Mouse (Mus musculus): ENCODE results near the gene Mlip. TPM values are rescaled to one million over a fixed set of nuclear protein-coding genes. Genes with fewer than 3 reads are reported as not detected.

The Mlip gene
- polyA plus RNA-seq, 1 experiment from 2014 or later = 0.25 TPM

DNA sequence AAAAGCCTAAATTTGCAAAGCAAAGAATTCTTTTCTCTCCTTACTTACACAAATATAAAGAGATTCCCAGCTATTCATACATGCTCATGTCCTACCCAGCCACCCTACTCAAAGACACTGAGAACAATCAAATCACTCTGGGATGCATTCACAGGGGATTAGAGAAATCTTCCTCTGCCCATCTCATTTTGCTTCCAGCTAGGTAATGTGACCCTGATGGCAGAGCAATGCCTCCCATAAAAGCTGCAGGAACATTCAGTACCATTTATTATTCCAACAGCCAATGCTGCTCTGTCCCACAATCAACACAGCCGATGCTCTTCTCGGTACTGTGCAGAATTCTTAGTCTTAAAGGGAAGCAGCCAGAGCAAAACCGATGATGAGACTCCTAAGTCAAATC is 74.7 kb downstream of the Mlip start:
- 72% methylated on average over 3 of the region's 3 CpGs for WGBS
- no peak overlapping the region for H3K4me2 ChIP-seq (ENCODE audit: low read depth, severe bottlenecking)
- H3K4me3 ChIP-seq (ENCODE audit: low read depth, low read length) = no peak overlapping the region
- H3K36me3 ChIP-seq (ENCODE audit: control insufficient read depth, insufficient read depth, low read length) = no peaks in the 10 kb centered on the region
- ATAC-seq (ENCODE audit: insufficient number of reproducible peaks, low FRiP score, low TSS enrichment, low read depth) (no peak), DNase-seq (ENCODE audit: low spot score) (no peak)
- no peak overlapping the region for H3K9ac ChIP-seq (ENCODE audit: low read length)
- no peak overlapping the region for H3K27ac ChIP-seq (replicated peaks; ENCODE audit: low read depth, low read length)
- H3K27me3 ChIP-seq (ENCODE audit: control insufficient read depth, insufficient read depth, low read length) = no peaks in the 10 kb centered on the region
- no peaks in the 10 kb centered on the region for H3K4me1 ChIP-seq (ENCODE audit: control insufficient read depth, insufficient read depth, low read length)
- H3K9me3 ChIP-seq (ENCODE audit: control insufficient read depth, low read length) = no peaks in the 10 kb centered on the region

DNA sequence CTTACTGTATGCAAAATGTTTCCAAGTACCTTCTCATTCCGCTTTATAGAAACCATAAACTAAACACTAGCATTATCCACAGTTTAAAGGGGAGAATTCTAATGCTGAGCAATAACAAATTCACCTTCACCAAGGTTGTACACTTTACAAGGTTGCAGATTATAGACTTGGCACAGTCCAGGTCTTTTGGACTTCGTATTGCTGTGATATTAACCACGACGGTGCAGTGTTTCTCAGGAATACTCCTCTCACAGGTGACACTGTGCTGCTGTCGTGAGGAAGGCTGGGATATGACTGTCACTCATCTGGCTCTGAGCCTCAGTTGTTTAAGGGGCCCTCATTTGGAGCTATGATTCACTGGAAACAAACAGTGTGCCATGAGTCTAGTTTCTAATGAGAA is 75.5 kb downstream of the Mlip start:
- Histone ChIP-seq H3K4me3 (ENCODE audit: low read depth, low read length) (no peak overlapping the region), H3K4me1 (ENCODE audit: control insufficient read depth, insufficient read depth, low read length) (no peaks in the 10 kb centered on the region), H3K27me3 (ENCODE audit: control insufficient read depth, insufficient read depth, low read length) (no peaks in the 10 kb centered on the region), H3K4me2 (ENCODE audit: low read depth, severe bottlenecking) (no peak overlapping the region), H3K9ac (ENCODE audit: low read length) (no peak overlapping the region), H3K9me3 (ENCODE audit: control insufficient read depth, low read length) (no peaks in the 10 kb centered on the region), H3K27ac (replicated peaks; ENCODE audit: low read depth, low read length) (no peak overlapping the region), H3K36me3 (ENCODE audit: control insufficient read depth, insufficient read depth, low read length) (no peaks in the 10 kb centered on the region)
- no peak for ATAC-seq (ENCODE audit: insufficient number of reproducible peaks, low FRiP score, low TSS enrichment, low read depth)
- 83% methylated on average over 5 of the region's 5 CpGs for WGBS
- no peak for DNase-seq (ENCODE audit: low spot score)

DNA sequence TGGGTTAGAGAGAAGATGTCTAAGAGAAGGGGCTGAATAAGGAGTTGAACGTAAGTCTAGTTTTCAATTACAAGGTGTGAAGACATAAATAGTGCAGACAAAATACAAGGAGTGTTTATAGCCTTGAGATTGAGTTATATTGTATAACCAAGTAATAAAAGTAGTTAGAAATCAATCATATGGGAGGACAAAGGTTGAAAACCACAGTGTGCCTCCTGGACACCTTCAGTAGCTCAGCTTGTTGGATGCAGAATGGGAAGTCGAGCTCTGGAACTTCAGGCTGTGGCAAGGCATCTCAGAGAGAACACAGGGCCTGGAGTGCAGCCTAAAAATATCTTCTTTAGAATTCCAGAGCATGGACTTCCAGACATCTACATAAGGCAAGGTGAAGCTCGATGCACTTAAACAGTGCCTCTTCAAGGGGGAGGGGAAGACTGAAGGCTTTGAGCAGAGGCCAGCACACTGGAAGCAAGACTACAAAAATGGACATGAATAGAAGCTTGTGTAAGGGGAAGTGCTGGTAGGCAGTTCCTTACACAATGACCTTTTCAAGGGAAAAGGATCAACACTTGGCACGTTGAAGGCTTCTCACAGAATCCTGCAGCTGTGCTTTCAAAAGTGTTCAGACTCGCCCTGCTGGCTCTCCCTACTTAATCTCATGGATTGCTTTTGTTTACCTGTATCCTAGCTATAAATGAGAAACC is 76.2 kb downstream of the Mlip start:
- H3K4me2 ChIP-seq (ENCODE audit: low read depth, severe bottlenecking) = no peak overlapping the region
- DNase-seq (ENCODE audit: low spot score) = no peak
- WGBS = 72% methylated on average over 5 of the region's 5 CpGs

DNA sequence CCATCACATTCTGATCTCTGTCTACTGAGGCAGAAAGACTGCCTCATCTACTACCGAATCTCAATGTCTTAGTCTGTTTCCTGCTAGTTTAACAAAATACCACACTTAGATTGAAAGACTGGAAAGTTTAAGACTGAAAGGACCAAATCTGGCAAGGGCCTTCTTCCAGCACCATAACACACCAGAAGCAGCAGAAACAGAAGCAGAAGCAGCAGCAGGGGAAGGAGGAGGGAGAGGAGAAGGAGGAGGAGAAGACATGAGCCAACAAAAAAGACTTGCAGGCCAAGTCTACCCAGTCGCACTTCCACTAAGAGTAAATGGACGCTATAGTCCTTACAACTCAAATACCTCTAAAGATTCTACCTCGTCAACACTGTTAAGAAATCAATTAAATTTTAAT is 80.0 kb downstream of the Mlip start:
- no peak overlapping the region for H3K4me3 ChIP-seq (ENCODE audit: low read depth, low read length)
- WGBS = 88% methylated on average over 4 of the region's 4 CpGs
- DNase-seq (ENCODE audit: low spot score) = no peak
- H3K9ac ChIP-seq (ENCODE audit: low read length) = no peak overlapping the region
- no peak for ATAC-seq (ENCODE audit: insufficient number of reproducible peaks, low FRiP score, low TSS enrichment, low read depth)
- H3K4me2 ChIP-seq (ENCODE audit: low read depth, severe bottlenecking) = no peak overlapping the region
- H3K4me1 ChIP-seq (ENCODE audit: control insufficient read depth, insufficient read depth, low read length) = no peaks in the 10 kb centered on the region
- H3K27ac ChIP-seq (replicated peaks; ENCODE audit: low read depth, low read length) = no peak overlapping the region
- no peaks in the 10 kb centered on the region for H3K36me3 ChIP-seq (ENCODE audit: control insufficient read depth, insufficient read depth, low read length)
- no peaks in the 10 kb centered on the region for H3K9me3 ChIP-seq (ENCODE audit: control insufficient read depth, low read length)
- H3K27me3 ChIP-seq (ENCODE audit: control insufficient read depth, insufficient read depth, low read length) = no peaks in the 10 kb centered on the region

More for the DNA sequence above, 76.2 kb downstream of the Mlip start:
- no peak for ATAC-seq (ENCODE audit: insufficient number of reproducible peaks, low FRiP score, low TSS enrichment, low read depth)
- H3K36me3 ChIP-seq (ENCODE audit: control insufficient read depth, insufficient read depth, low read length) = no peaks in the 10 kb centered on the region
- H3K4me1 ChIP-seq (ENCODE audit: control insufficient read depth, insufficient read depth, low read length) = no peaks in the 10 kb centered on the region
- no peaks in the 10 kb centered on the region for H3K27me3 ChIP-seq (ENCODE audit: control insufficient read depth, insufficient read depth, low read length)
- H3K27ac ChIP-seq (replicated peaks; ENCODE audit: low read depth, low read length) = no peak overlapping the region
- no peaks in the 10 kb centered on the region for H3K9me3 ChIP-seq (ENCODE audit: control insufficient read depth, low read length)
- H3K4me3 ChIP-seq (ENCODE audit: low read depth, low read length) = no peak overlapping the region
- no peak overlapping the region for H3K9ac ChIP-seq (ENCODE audit: low read length)

DNA sequence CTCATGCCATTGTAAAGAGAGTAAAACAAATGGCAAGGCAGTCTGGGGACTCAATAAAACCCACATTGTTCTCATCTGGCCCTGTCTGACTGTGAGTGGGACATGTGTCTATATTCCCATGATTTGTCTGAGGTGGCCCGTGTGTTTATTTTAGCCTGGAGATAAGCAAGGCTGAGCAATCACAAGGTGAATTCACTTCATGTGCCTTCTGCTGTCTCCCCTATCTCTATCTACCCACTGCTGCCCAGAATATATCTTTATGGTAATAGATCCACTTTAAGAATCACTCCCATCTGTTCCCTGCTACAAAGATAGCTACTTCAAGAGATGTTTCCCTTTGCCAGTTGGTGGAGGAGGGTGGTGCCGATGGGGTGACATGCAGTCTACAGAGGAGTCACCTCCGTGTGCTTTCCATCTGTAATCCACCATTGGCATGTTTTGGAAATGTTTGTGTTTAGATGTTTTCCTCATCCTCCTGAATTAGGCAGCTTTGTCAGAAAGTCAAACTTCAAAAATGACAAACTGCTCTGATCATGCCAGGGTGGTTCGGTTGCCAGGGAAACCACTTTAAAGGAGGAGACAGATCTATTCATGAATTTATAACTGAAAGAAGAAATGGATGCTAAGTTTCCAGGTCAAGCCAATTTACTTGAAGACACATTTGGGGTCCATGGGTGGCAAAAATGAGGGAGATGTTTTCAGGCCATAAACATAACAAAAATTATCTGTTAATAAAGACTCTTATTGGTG is 87.3 kb downstream of the Mlip start:
- Histone ChIP-seq H3K4me1 (ENCODE audit: control insufficient read depth, insufficient read depth, low read length) (no peaks in the 10 kb centered on the region), H3K4me3 (ENCODE audit: low read depth, low read length) (no peak overlapping the region), H3K9me3 (ENCODE audit: control insufficient read depth, low read length) (no peaks in the 10 kb centered on the region), H3K36me3 (ENCODE audit: control insufficient read depth, insufficient read depth, low read length) (no peaks in the 10 kb centered on the region), H3K4me2 (ENCODE audit: low read depth, severe bottlenecking) (no peak overlapping the region), H3K27me3 (ENCODE audit: control insufficient read depth, insufficient read depth, low read length) (no peaks in the 10 kb centered on the region), H3K9ac (ENCODE audit: low read length) (no peak overlapping the region), H3K27ac (replicated peaks; ENCODE audit: low read depth, low read length) (no peak overlapping the region)
- WGBS = 87% methylated on average over 4 of the region's 4 CpGs
- no peak for DNase-seq (ENCODE audit: low spot score)
- ATAC-seq (ENCODE audit: insufficient number of reproducible peaks, low FRiP score, low TSS enrichment, low read depth) = no peak

DNA sequence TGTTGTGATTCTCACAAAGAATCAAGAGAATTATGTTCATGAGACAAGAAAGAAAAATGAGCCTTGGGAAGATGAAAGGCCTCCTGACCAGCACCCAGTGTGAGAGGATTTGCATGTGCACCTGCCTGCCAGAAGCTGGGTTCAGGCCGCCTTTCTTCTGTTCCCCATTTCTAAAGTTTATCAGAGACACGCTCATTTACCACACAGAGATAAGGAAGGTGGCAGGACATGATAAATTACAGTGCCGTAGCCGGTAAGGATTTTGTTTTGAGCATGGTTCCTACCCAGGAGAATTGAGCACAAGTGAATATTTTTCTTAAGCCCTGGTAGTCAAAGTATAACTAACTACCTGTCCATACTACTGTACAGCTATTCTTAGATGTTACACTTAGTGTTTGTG is 93.7 kb downstream of the Mlip start:
- Histone ChIP-seq H3K27me3 (ENCODE audit: control insufficient read depth, insufficient read depth, low read length) (no peaks in the 10 kb centered on the region), H3K9me3 (ENCODE audit: control insufficient read depth, low read length) (no peaks in the 10 kb centered on the region), H3K4me3 (ENCODE audit: low read depth, low read length) (no peak overlapping the region), H3K36me3 (ENCODE audit: control insufficient read depth, insufficient read depth, low read length) (no peaks in the 10 kb centered on the region), H3K27ac (replicated peaks; ENCODE audit: low read depth, low read length) (no peak overlapping the region), H3K9ac (ENCODE audit: low read length) (no peak overlapping the region), H3K4me1 (ENCODE audit: control insufficient read depth, insufficient read depth, low read length) (no peaks in the 10 kb centered on the region), H3K4me2 (ENCODE audit: low read depth, severe bottlenecking) (no peak overlapping the region)
- WGBS = 48% methylated on average over 4 of the region's 4 CpGs
- DNase-seq (ENCODE audit: low spot score) (no peak), ATAC-seq (ENCODE audit: insufficient number of reproducible peaks, low FRiP score, low TSS enrichment, low read depth) (no peak)

DNA sequence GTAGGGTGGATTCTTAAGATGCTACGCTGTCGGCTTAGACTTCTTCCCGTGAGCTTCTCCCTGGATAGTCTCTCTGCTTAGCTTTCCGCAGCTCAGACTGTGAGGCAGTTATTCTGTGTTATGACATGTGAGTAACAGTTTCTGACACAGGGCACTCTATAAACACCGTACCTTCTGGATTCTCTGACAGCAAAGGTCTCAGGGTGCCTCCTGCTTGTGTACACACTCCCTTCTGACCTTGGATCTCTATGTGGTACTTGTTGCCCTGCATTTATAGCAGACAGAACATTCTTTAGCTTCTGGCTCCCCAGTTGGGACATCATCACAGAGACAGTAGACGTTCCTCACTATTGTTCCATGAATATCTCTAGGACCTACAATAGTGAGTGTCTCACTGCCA is 94.5 kb downstream of the Mlip start:
- H3K4me1 ChIP-seq (ENCODE audit: control insufficient read depth, insufficient read depth, low read length) = no peaks in the 10 kb centered on the region
- no peaks in the 10 kb centered on the region for H3K27me3 ChIP-seq (ENCODE audit: control insufficient read depth, insufficient read depth, low read length)
- no peaks in the 10 kb centered on the region for H3K36me3 ChIP-seq (ENCODE audit: control insufficient read depth, insufficient read depth, low read length)
- H3K4me2 ChIP-seq (ENCODE audit: low read depth, severe bottlenecking) = no peak overlapping the region
- DNase-seq (ENCODE audit: low spot score) (no peak), ATAC-seq (ENCODE audit: insufficient number of reproducible peaks, low FRiP score, low TSS enrichment, low read depth) (no peak)
- H3K27ac ChIP-seq (replicated peaks; ENCODE audit: low read depth, low read length) = no peak overlapping the region
- no peak overlapping the region for H3K4me3 ChIP-seq (ENCODE audit: low read depth, low read length)
- no peaks in the 10 kb centered on the region for H3K9me3 ChIP-seq (ENCODE audit: control insufficient read depth, low read length)
- 89% methylated on average over 6 of the region's 6 CpGs for WGBS
- H3K9ac ChIP-seq (ENCODE audit: low read length) = no peak overlapping the region

DNA sequence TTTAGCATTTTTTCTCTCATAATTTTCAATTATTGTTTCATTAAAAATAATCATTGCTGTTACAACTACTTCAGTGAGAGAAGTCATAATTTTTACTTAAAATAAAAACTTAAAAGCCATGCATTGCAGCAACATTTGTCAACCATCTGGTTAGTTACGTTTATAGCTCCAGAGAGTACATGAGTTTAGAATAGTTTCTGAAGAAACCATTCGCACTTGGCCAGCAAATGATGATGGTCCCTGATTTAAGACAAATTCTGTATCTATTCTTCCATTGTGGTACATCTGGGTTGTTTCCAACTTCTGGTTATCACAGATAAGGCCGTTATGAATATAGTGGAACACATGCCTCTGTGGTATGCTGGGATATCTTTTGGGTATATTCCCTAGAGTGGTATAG is 98.3 kb downstream of the Mlip start:
- Histone ChIP-seq H3K27ac (replicated peaks; ENCODE audit: low read depth, low read length) (no peak overlapping the region), H3K9me3 (ENCODE audit: control insufficient read depth, low read length) (no peaks in the 10 kb centered on the region), H3K9ac (ENCODE audit: low read length) (no peak overlapping the region), H3K27me3 (ENCODE audit: control insufficient read depth, insufficient read depth, low read length) (no peaks in the 10 kb centered on the region), H3K4me3 (ENCODE audit: low read depth, low read length) (no peak overlapping the region), H3K4me2 (ENCODE audit: low read depth, severe bottlenecking) (no peak overlapping the region), H3K36me3 (ENCODE audit: control insufficient read depth, insufficient read depth, low read length) (no peaks in the 10 kb centered on the region), H3K4me1 (ENCODE audit: control insufficient read depth, insufficient read depth, low read length) (no peaks in the 10 kb centered on the region)
- no peak for ATAC-seq (ENCODE audit: insufficient number of reproducible peaks, low FRiP score, low TSS enrichment, low read depth)
- DNase-seq (ENCODE audit: low spot score) = no peak
- 91% methylated on average over 3 of the region's 3 CpGs for WGBS

Data from limb, embryonic 11.5 days (tissue).